Mouse (Mus musculus) erythroblast, embryonic 14.5 days (primary cell): ENCODE data around the gene Asb1. TPM values are rescaled to one million over a fixed set of nuclear protein-coding genes. Genes with fewer than 3 reads are reported as not detected.

Experiments
- H3K27me3 ChIP-seq: 2 replicates; pipeline ENCODE4 v1.6.1; 2012; ENCODE audit warnings: inconsistent platforms; ENCODE audit not compliant: control insufficient read depth
- H3K36me3 ChIP-seq: 2 replicates; pipeline ENCODE4 v1.6.1; 2012; ENCODE audit warnings: mild to moderate bottlenecking, inconsistent platforms; ENCODE audit not compliant: control insufficient read depth
- H3K4me1 ChIP-seq: 2 replicates; pipeline ENCODE4 v1.6.1; 2012; ENCODE audit warnings: inconsistent platforms; ENCODE audit not compliant: control insufficient read depth
- H3K4me3 ChIP-seq: replicated peaks from 2 replicates; pipeline ENCODE3; 2012; ENCODE audit warnings: moderate library complexity, mild to moderate bottlenecking, inconsistent platforms
- H3K9me3 ChIP-seq: 2 replicates; pipeline ENCODE4 v1.6.1; 2012; ENCODE audit warnings: low read length, inconsistent platforms, mixed read lengths; ENCODE audit not compliant: control insufficient read depth
- GATA1 ChIP-seq: IDR thresholded peaks from 2 replicates; pipeline ENCODE4 v1.6.1; 2012; ENCODE audit warnings: low read length, inconsistent platforms, mixed read lengths
- TAL1 ChIP-seq: IDR thresholded peaks from 3 replicates; pipeline ENCODE4 v1.6.1; 2012; ENCODE audit warnings: low read length, inconsistent platforms, mixed read lengths
- polyA plus RNA-seq: library from polyadenylated mRNA; stranded (reverse); fragments of >175 nt; gene quantifications from 2 replicates; pipeline ENCODE4 v1.2.3, GENCODE M21; 2012

Gene Asb1
- polyA plus RNA-seq, 1 experiment: 3.0 TPM

DNA sequence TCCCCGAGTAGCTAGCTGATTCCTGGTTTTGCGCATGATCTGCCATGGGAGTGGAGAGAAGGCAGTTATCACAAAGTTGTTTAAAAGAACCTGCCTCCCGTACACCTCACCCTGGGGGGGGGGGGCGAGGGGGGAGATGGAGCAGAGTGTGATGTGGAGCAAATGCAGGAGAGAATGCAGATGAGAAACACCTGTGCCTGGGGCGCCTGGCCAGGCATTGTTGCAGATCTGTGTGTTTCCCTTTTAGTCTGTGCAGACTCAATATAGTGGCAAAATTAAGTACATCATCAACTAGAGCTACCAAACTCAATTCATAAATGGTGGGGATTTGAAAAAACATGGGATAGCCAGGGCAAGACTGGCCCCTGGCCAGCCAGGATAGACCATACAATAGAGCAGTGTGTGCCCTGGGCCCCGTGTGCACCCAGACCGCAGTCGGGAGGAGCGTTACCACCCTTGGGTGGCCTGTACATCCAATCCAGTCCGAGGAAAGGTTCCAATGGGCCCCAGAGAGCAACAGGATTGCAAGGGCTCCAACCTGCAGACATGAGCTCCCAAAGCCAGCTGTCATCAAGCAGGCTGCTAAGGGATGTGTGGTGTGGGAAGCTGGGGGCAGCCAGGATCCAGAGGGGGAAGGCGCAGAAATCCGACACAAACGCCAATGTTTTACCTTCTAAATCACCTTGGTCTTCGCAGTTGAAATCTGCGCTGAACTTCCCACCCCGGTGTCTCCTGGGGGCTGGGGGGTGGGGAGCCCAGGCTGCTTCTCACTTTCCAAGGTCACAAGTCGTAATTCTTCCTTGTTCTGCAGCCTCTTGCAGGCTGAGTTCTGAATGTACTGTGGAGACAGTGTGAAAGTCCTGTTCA, 44.9 kb downstream of the Asb1 start:
- Histone ChIP-seq H3K4me3 (no peak overlapping the region), H3K27me3 (peaks cover 4% of the 10 kb centered on the region), H3K4me1 (peaks cover 6% of the 10 kb centered on the region), H3K36me3 (no peaks in the 10 kb centered on the region), H3K9me3 (no peaks in the 10 kb centered on the region)
- TF ChIP-seq GATA1 (no peak), TAL1 (no peak)

DNA sequence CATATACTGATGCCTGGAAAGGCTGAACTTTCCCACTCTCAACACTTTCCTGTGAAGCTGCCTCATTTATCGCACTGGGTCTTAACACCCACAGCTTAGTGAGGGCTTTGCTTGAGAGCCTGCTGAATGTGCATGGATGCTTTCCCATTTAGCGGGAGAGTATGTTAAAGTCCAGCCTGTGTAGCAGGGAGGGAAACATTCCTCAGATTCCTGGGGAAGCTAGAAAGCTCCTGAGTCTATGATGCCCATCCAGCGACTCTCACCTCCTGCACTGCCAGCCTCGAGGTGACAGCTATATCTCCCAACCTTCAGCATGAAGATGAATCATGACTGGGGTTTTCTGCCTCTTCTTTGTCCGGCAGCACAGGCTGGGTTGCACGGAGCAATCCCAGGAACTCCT, 49.4 kb downstream of the Asb1 start:
- H3K27me3 ChIP-seq: no peaks in the 10 kb centered on the region; the same call in 1 of the 2 replicates
- H3K36me3 ChIP-seq: no peaks in the 10 kb centered on the region
- no peak overlapping the region for H3K4me3 ChIP-seq
- peaks cover 3% of the 10 kb centered on the region for H3K9me3 ChIP-seq
- no peaks in the 10 kb centered on the region for H3K4me1 ChIP-seq
- TF ChIP-seq GATA1 (no peak), TAL1 (no peak)

DNA sequence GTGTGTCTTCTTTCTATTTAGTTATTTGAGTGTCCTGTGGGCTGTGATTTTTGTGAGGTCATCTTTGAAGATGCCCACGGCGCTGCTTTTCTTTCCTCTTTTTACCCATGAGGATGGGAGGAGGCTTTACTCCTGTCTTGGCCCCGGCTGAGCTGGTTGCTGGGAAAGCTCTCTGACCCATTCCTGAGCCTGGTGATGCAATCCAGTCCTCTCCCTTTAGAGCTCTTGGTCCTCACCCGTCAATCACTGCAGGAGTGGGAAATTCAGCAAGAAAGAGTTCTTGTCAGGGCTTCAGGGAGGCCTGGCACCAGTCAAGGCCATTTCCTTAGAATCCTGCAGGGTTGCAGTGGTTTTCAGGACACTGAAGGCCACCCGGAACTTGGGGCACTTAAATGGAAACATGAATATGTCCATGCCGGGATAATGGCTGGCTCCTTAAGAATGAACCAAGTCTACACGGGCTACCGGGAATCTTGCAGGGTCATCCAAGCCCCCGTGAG, 55.2 kb downstream of the Asb1 start:
- no peaks in the 10 kb centered on the region for H3K4me1 ChIP-seq
- peaks cover 3% of the 10 kb centered on the region for H3K9me3 ChIP-seq
- no peaks in the 10 kb centered on the region for H3K36me3 ChIP-seq
- no peak overlapping the region for H3K4me3 ChIP-seq
- TF ChIP-seq TAL1 (no peak), GATA1 (no peak)
- no peaks in the 10 kb centered on the region; the same call in 1 of the 2 replicates for H3K27me3 ChIP-seq

DNA sequence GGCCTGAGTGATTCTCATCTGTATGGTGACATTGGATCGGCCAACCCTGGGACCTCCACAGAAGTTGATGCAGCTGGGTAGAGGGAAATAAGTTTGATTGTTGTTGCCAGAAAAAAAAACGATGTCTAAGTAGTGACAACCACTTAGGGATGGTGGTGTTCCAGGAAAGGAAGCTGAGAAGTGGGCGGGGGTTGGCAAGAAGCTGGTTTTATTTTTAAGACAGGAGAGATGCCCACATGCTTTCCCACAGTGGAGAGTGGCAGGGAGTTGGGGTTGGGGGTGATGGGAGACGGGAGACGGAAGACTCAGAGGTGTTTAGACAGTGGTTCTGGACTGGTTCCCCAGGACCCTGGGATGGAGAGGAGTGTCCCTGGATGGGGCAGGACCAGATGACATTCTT, 57.3 kb downstream of the Asb1 start:
- TF ChIP-seq GATA1 (no peak), TAL1 (no peak)
- no peaks in the 10 kb centered on the region for H3K4me1 ChIP-seq
- no peaks in the 10 kb centered on the region for H3K36me3 ChIP-seq
- no peak overlapping the region for H3K4me3 ChIP-seq
- no peaks in the 10 kb centered on the region for H3K27me3 ChIP-seq
- H3K9me3 ChIP-seq: peaks cover 3% of the 10 kb centered on the region

DNA sequence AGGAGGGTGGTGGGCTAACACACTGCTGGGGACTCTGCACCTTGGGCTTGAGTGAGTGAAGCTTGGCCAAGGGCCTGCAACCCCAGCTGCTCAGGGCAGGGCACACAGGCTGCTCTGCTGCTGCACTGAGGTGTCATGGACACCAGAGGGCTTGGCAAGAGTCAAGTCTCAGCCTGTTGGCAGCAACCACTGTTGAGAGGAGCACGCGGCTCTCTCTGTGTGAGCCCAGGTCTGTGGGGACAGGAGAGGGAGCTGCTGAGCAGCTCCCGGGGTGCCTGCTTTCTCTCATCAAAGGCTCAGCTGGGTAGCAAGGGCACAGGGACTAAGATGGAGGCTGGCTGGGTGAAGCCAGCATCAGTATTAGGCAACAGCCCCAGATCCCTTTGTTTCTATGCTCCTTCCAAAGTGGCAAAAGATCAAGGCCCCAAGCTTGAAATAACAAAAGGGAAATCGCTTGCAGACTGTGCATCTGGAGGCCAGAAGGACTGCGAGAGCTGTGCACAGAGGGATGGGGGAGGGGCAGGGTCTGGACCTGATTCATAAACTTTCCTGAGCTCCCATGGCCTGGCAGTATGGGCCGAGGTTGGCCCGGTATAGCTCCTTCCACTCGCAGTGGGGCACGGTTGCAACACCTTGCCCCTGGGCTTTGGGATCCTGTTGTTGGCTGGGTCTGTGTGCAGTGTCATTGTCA, 60.5 kb downstream of the Asb1 start:
- TF ChIP-seq TAL1 (no peak), GATA1 (no peak)
- no peaks in the 10 kb centered on the region for H3K27me3 ChIP-seq
- no peaks in the 10 kb centered on the region for H3K36me3 ChIP-seq
- H3K4me3 ChIP-seq: no peak overlapping the region
- H3K4me1 ChIP-seq: no peaks in the 10 kb centered on the region
- no peaks in the 10 kb centered on the region for H3K9me3 ChIP-seq

DNA sequence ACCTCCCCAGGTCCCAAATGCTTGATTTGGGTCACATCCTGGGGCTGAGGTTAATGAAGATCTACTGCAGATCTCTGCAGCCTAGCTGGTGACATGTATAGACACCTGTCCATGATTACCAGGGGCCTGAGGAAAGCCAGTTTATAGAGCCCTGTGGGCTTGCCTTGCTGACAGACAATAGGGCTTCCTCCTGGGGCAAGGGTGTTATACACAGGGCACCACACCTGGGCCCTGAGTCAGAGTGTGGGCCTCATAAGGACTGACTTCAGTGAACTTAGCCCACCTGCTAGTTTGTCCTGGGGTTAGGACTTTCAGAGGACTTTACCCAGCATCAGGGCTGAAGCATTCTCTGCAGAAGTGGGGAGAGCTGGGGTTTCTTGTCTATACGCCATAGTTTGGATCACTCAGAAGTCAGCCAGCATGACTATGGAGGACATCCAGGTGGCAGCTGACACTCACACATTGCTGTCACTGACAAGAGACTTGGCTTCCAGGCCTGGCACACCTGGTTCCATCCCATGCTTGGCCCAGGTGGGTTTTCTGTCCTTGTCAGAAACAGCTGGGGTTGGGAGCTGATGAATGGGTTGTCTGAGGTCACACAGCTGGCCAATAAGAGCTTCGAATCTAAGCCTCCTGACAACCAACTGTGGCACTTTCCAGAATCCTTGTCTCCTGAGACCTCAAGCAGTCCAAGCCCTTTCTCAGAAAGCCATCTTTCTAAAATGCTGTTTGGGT, 61.2 kb downstream of the Asb1 start:
- no peaks in the 10 kb centered on the region for H3K27me3 ChIP-seq
- H3K4me1 ChIP-seq: no peaks in the 10 kb centered on the region

DNA sequence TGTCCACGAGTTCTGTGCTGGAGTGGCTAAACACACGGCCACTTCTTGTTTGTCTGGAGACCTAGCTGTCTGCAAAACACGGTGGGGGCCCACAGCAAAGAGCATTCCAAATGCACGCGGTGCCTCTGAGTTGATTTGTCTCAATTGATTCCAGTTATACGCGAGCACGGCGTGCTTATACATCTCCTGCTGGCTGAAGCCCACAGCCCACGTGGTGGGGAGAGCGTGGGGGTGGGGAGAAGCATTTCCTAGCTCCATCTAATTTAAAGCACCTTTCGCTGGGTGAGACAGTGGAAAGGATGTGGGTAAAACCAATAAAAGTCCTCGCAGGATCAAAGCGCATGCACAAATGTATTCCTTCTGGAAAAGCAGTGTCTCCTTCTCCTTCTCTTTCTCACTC, 65.3 kb downstream of the Asb1 start:
- Histone ChIP-seq H3K4me1 (no peaks in the 10 kb centered on the region), H3K27me3 (no peaks in the 10 kb centered on the region), H3K36me3 (no peaks in the 10 kb centered on the region), H3K9me3 (no peaks in the 10 kb centered on the region), H3K4me3 (no peak overlapping the region)
- TF ChIP-seq GATA1 (no peak), TAL1 (no peak)

More for the DNA sequence above, 61.2 kb downstream of the Asb1 start:
- Histone ChIP-seq H3K4me3 (no peak overlapping the region), H3K36me3 (no peaks in the 10 kb centered on the region), H3K9me3 (no peaks in the 10 kb centered on the region)
- TF ChIP-seq GATA1 (no peak), TAL1 (no peak)

DNA sequence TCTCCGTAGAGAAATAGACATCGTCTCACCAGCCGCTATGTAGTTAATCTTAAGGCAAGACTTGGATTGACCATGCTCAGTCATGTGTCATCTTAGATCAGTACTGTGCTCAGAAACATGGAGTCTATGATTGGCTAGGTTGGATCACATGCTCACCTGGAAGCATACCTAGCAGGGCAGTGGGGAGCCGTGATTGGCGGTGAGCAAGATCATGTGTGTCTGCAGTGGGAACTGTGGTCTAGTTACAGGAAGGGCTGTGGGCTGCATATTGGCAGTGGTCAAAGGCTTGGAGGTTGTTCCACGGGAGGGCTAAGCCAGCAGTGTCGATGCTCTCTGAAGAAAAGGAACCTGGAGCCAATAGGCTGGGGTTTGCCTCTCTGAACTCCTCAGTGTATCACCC, 66.4 kb downstream of the Asb1 start:
- no peaks in the 10 kb centered on the region for H3K4me1 ChIP-seq
- no peaks in the 10 kb centered on the region for H3K27me3 ChIP-seq
- no peaks in the 10 kb centered on the region for H3K36me3 ChIP-seq
- TF ChIP-seq TAL1: no peak; the same call in 2 of the 3 replicates
- no peak for TF ChIP-seq GATA1
- H3K4me3 ChIP-seq: no peak overlapping the region
- no peaks in the 10 kb centered on the region for H3K9me3 ChIP-seq

DNA sequence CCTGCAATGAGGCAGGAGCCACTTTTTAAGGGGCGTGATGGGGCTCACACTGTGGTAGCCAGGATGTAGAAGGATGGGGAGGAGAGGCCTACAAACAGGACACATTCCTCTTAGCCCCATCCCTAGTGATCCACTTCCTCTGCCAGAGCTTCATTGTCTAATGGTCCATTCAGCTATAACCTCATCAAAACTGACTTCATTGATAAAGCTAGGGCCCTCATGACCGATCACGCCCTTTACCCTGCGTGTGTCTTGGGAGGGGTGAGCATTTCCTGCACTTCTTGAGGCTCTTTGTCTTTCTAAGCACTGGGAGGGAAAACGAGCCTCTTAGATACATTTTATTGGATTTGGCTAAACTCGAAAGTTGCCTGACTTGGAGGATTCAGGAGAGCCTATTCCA, 66.8 kb downstream of the Asb1 start:
- Histone ChIP-seq H3K36me3 (no peaks in the 10 kb centered on the region), H3K27me3 (no peaks in the 10 kb centered on the region), H3K4me1 (no peaks in the 10 kb centered on the region), H3K4me3 (no peak overlapping the region), H3K9me3 (no peaks in the 10 kb centered on the region)
- TF ChIP-seq GATA1: no peak

Other genes starting within 250 kb of the Asb1 start
- gene Scly, start 242.2 kb upstream of the Asb1 start, polyA plus RNA-seq: 2.6 and 3.3 TPM in 2 replicates
- 0.01 TPM in 1 of 2 replicates, not detected in the other for gene Espnl, start 218.5 kb upstream of the Asb1 start, polyA plus RNA-seq
- gene Klhl30, start 189.5 kb upstream of the Asb1 start, polyA plus RNA-seq: not detected in 2 replicates
- 2.2 and 2.4 TPM in 2 replicates for gene Erfe, start 174.1 kb upstream of the Asb1 start, polyA plus RNA-seq
- 5.3 and 6.5 TPM in 2 replicates for gene Ilkap, start 141.7 kb upstream of the Asb1 start, polyA plus RNA-seq
- 0.80 and 1.3 TPM in 2 replicates for gene Hes6, start 126.5 kb upstream of the Asb1 start, polyA plus RNA-seq
- gene Per2, start 81.2 kb upstream of the Asb1 start, polyA plus RNA-seq: 0.04 and 0.05 TPM in 2 replicates
- 0.40 and 0.45 TPM in 2 replicates for gene Traf3ip1, start 45.9 kb upstream of the Asb1 start, polyA plus RNA-seq